Mouse (Mus musculus): ENCODE data around the gene Stk17b.
"Not testable (repeated sequence)": the region's sequence is repeated elsewhere in the genome, so short reads cannot be mapped to it uniquely, and the experiment has no call there.

- not testable (repeated sequence) for TF ChIP-seq CTCF (IDR thresholded peaks at IDR 0.05; ENCODE audit: control insufficient read depth, insufficient read depth, low read length); POLR2A (IDR thresholded peaks at IDR 0.05; ENCODE audit: borderline replicate concordance, control insufficient read depth, low read depth, low read length)
These were observed 34.3 kb downstream of the Stk17b start for GRCm38 (mm10) chr1:53750697-53751096.
